Mouse (Mus musculus) heart, adult 9 months (tissue): ENCODE results near the gene Nhlrc2.
"Not testable (repeated sequence)": the region's sequence is repeated elsewhere in the genome, so short reads cannot be mapped to it uniquely, and the experiment has no call there.

Source experiments
- DNase-seq, 2 experiments: peaks; one replicate each; pipeline ENCODE4 v3.0.0; 2022; ENCODE audit warnings: low spot score in 2 of 2

The Nhlrc2 gene

GRCm38 (mm10) chr19:56548230-56549032 lies at the start of gene Nhlrc2:
Nhlrc2 (plus strand) TSS chr19:56548261.
- DNase-seq, result peak; percentile 89 to 91

GRCm38 (mm10) chr19:56503069-56503468 lies 45.0 kb upstream of the Nhlrc2 start:
- DNase-seq, result not testable (repeated sequence)

- not testable (repeated sequence) for DNase-seq
Observed at GRCm38 (mm10) chr19:56503525-56503924, 44.5 kb upstream of the Nhlrc2 start.

GRCm38 (mm10) chr19:56511207-56511606 lies 36.9 kb upstream of the Nhlrc2 start:
- DNase-seq, result not testable (repeated sequence)

- not testable (repeated sequence) for DNase-seq
Observed at GRCm38 (mm10) chr19:56513527-56513926, 34.5 kb upstream of the Nhlrc2 start.

GRCm38 (mm10) chr19:56519408-56519807 lies 28.7 kb upstream of the Nhlrc2 start:
- not testable (repeated sequence) for DNase-seq

GRCm38 (mm10) chr19:56530529-56530928 lies 17.5 kb upstream of the Nhlrc2 start:
- not testable (repeated sequence) for DNase-seq

GRCm38 (mm10) chr19:56531251-56531650 lies 16.8 kb upstream of the Nhlrc2 start:
- no peak for DNase-seq

GRCm38 (mm10) chr19:56533291-56534071 lies 14.6 kb upstream of the Nhlrc2 start:
- peak in 1 of 2 experiments; percentile 45 for DNase-seq

GRCm38 (mm10) chr19:56534337-56534736 lies 13.7 kb upstream of the Nhlrc2 start:
- no peak for DNase-seq

- DNase-seq, result peak in 1 of 2 experiments; percentile 32
Observed at GRCm38 (mm10) chr19:56535064-56535463, 13.0 kb upstream of the Nhlrc2 start.

- no peak for DNase-seq
Observed at GRCm38 (mm10) chr19:56535765-56536164, 12.3 kb upstream of the Nhlrc2 start.

- no peak for DNase-seq
Observed at GRCm38 (mm10) chr19:56543320-56543719, 4.7 kb upstream of the Nhlrc2 start.

- DNase-seq, result peak; percentile 50 to 59
Observed at GRCm38 (mm10) chr19:56544681-56545388, 3.2 kb upstream of the Nhlrc2 start.

- DNase-seq, result no peak
Observed at GRCm38 (mm10) chr19:56546031-56546430, 2.0 kb upstream of the Nhlrc2 start.

- peak; percentile 63 for DNase-seq
Observed at GRCm38 (mm10) chr19:56547456-56548229, 418 bp upstream of the Nhlrc2 start, which contains the start of gene Dclre1a. Dclre1a (minus strand) TSS chr19:56548222.

- DNase-seq, result no peak
Observed at GRCm38 (mm10) chr19:56549033-56549680, 1.1 kb downstream of the Nhlrc2 start.

GRCm38 (mm10) chr19:56553177-56553576 lies 5.1 kb downstream of the Nhlrc2 start:
- no peak for DNase-seq

- peak; percentile 61 to 64 for DNase-seq
Observed at GRCm38 (mm10) chr19:56555972-56556371, 7.9 kb downstream of the Nhlrc2 start.

- no peak for DNase-seq
Observed at GRCm38 (mm10) chr19:56562433-56563138, 14.5 kb downstream of the Nhlrc2 start.
